Mouse (Mus musculus) bone marrow macrophage, adult 2 months (primary cell): Measurements from ENCODE around the gene Mif.

ENCODE experiments used
- CTCF ChIP-seq: IDR thresholded peaks from 2 replicates; pipeline ENCODE4 v1.5.1; 2012; ENCODE audit warnings: low read depth, mild to moderate bottlenecking, low read length, moderate library complexity
- POLR2A ChIP-seq: IDR thresholded peaks from 2 replicates; pipeline ENCODE4 v1.6.1; 2012; ENCODE audit warnings: mild to moderate bottlenecking, low read depth, low read length, borderline replicate concordance

DNA sequence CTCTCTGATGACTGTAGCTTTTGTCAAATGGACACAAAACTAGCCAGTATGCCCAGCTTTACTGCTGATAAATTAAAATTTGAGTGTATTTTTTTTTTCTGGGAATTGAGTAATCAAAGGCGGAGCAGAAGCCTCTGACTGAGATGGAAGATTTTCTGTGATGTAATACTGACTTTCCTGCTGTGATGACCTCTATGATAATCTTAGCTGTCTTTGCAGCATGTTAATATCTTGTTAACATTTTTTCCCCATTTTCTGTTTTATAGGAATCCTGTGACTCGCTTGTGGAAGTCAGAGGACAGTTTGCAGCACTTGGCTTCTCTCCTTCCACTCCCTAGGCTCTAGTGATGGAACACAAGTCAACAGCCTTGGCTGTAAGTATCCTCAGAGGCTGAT lies 29.8 kb downstream of the Mif start:
- TF ChIP-seq POLR2A (no peak), CTCF (no peak)
